Mouse (Mus musculus): ENCODE measurements at regions not wholly inside any gene's neighbourhood (a gene's known extent, or its start where the extent isn't known, plus 50 kb on each side); places are given as distances from the start of the nearest gene placed in this dataset.

- H3K4me1 ChIP-seq (ENCODE audit: control insufficient read depth in 2 of 2, insufficient read depth in 2 of 2, low read length in 2 of 2, poor library complexity in 1 of 2): no peaks in the 10 kb centered on the region
- no peaks in the 10 kb centered on the region for H3K9me3 ChIP-seq (ENCODE audit: control insufficient read depth, insufficient read depth, low read depth, low read length)
- H3K27ac ChIP-seq (ENCODE audit: insufficient read depth, low read depth, low read length, poor library complexity, severe bottlenecking): no peak overlapping the region
- no peaks in the 10 kb centered on the region for H3K36me3 ChIP-seq (ENCODE audit: control insufficient read depth, insufficient read depth, low read length, poor library complexity, severe bottlenecking)
- no peak for TF ChIP-seq MAFK (IDR thresholded peaks at IDR 0.05; ENCODE audit: insufficient read depth, low read depth, low read length)
- no peak for TF ChIP-seq ZNF384 (IDR thresholded peaks at IDR 0.05; ENCODE audit: low read depth, low read length)
- no peak for TF ChIP-seq CHD2 (IDR thresholded peaks at IDR 0.05; ENCODE audit: low read depth, low read length)
- no peak for TF ChIP-seq HCFC1 (IDR thresholded peaks at IDR 0.05; ENCODE audit: borderline replicate concordance, insufficient read depth, low read length)
- TF ChIP-seq ZC3H11A (IDR thresholded peaks at IDR 0.05; ENCODE audit: borderline replicate concordance, low read depth, low read length): no peak
- H3K9ac ChIP-seq (ENCODE audit: insufficient read depth, low read depth, low read length, poor library complexity, severe bottlenecking): no peak overlapping the region
- no peak for DNase-seq (ENCODE audit: low read depth, low spot score)
- in situ Hi-C loops (cut with MboI; ENCODE audit: low sequenced_read_pairs in 2 of 2, unreplicated experiment in 2 of 2): no loop called here
- H3K4me3 ChIP-seq (ENCODE audit: insufficient read depth in 1 of 2, low read depth in 1 of 2, low read length in 2 of 2, poor library complexity in 1 of 2, severe bottlenecking in 1 of 2): no peak overlapping the region
These were observed 1026.8 kb upstream of the Alcam start for GRCm38 (mm10) chr16:53480664-53481063.

DNA sequence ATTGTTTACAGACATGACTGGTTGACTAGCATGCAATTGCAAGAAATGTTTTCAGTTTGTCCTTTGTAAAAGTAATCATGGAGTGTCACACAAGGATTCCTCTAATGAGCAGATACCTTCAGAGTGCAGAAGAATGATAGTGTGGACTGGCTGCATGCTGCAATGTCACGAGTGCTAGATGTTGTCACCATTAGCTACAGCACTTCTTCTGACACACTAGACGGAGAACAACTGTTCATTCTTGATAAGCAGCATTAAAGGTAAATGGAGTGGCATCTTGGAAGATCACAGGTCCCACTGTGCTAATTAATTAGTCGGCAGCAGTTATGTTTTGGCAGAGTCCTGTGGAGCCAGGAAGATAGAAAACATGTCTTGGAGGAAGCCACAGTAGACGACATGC lies 985.6 kb upstream of the Alcam start:
- no peak overlapping the region for H3K4me3 ChIP-seq (ENCODE audit: insufficient read depth in 1 of 2, low read depth in 1 of 2, low read length in 2 of 2, poor library complexity in 1 of 2, severe bottlenecking in 1 of 2)
- no peak overlapping the region for H3K27ac ChIP-seq (ENCODE audit: insufficient read depth, low read depth, low read length, poor library complexity, severe bottlenecking)
- TF ChIP-seq MAFK (IDR thresholded peaks at IDR 0.05; ENCODE audit: insufficient read depth, low read depth, low read length) (no peak), CHD2 (IDR thresholded peaks at IDR 0.05; ENCODE audit: low read depth, low read length) (no peak), ZNF384 (IDR thresholded peaks at IDR 0.05; ENCODE audit: low read depth, low read length) (no peak), ZC3H11A (IDR thresholded peaks at IDR 0.05; ENCODE audit: borderline replicate concordance, low read depth, low read length) (no peak), HCFC1 (IDR thresholded peaks at IDR 0.05; ENCODE audit: borderline replicate concordance, insufficient read depth, low read length) (no peak)
- no peak for DNase-seq (ENCODE audit: low read depth, low spot score)
- no peaks in the 10 kb centered on the region for H3K4me1 ChIP-seq (ENCODE audit: control insufficient read depth in 2 of 2, insufficient read depth in 2 of 2, low read length in 2 of 2, poor library complexity in 1 of 2)
- in situ Hi-C loops (cut with MboI; ENCODE audit: low sequenced_read_pairs in 2 of 2, unreplicated experiment in 2 of 2): no loop called here
- no peaks in the 10 kb centered on the region for H3K36me3 ChIP-seq (ENCODE audit: control insufficient read depth, insufficient read depth, low read length, poor library complexity, severe bottlenecking)
- H3K9me3 ChIP-seq (ENCODE audit: control insufficient read depth, insufficient read depth, low read depth, low read length): no peaks in the 10 kb centered on the region
- no peak overlapping the region for H3K9ac ChIP-seq (ENCODE audit: insufficient read depth, low read depth, low read length, poor library complexity, severe bottlenecking)

- TF ChIP-seq ZC3H11A (IDR thresholded peaks at IDR 0.05; ENCODE audit: borderline replicate concordance, low read depth, low read length) (no peak), MAFK (IDR thresholded peaks at IDR 0.05; ENCODE audit: insufficient read depth, low read depth, low read length) (no peak), ZNF384 (IDR thresholded peaks at IDR 0.05; ENCODE audit: low read depth, low read length) (no peak), HCFC1 (IDR thresholded peaks at IDR 0.05; ENCODE audit: borderline replicate concordance, insufficient read depth, low read length) (no peak), CHD2 (IDR thresholded peaks at IDR 0.05; ENCODE audit: low read depth, low read length) (no peak)
- H3K4me1 ChIP-seq (ENCODE audit: control insufficient read depth in 2 of 2, insufficient read depth in 2 of 2, low read length in 2 of 2, poor library complexity in 1 of 2): no peaks in the 10 kb centered on the region
- no peak overlapping the region for H3K4me3 ChIP-seq (ENCODE audit: insufficient read depth in 1 of 2, low read depth in 1 of 2, low read length in 2 of 2, poor library complexity in 1 of 2, severe bottlenecking in 1 of 2)
- no peak for DNase-seq (ENCODE audit: low read depth, low spot score)
- in situ Hi-C loops (cut with MboI; ENCODE audit: low sequenced_read_pairs in 2 of 2, unreplicated experiment in 2 of 2): no loop called here
- no peaks in the 10 kb centered on the region for H3K36me3 ChIP-seq (ENCODE audit: control insufficient read depth, insufficient read depth, low read length, poor library complexity, severe bottlenecking)
- H3K9ac ChIP-seq (ENCODE audit: insufficient read depth, low read depth, low read length, poor library complexity, severe bottlenecking): no peak overlapping the region
- H3K27ac ChIP-seq (ENCODE audit: insufficient read depth, low read depth, low read length, poor library complexity, severe bottlenecking): no peak overlapping the region
- H3K9me3 ChIP-seq (ENCODE audit: control insufficient read depth, insufficient read depth, low read depth, low read length): no peaks in the 10 kb centered on the region
These were observed 964.5 kb upstream of the Alcam start for GRCm38 (mm10) chr16:53418416-53418815.

GRCm38 (mm10) chr16:53385176-53385575 lies 931.3 kb upstream of the Alcam start:
- no peak overlapping the region for H3K27ac ChIP-seq (ENCODE audit: insufficient read depth, low read depth, low read length, poor library complexity, severe bottlenecking)
- no peaks in the 10 kb centered on the region for H3K9me3 ChIP-seq (ENCODE audit: control insufficient read depth, insufficient read depth, low read depth, low read length)
- no peaks in the 10 kb centered on the region for H3K4me1 ChIP-seq (ENCODE audit: control insufficient read depth in 2 of 2, insufficient read depth in 2 of 2, low read length in 2 of 2, poor library complexity in 1 of 2)
- H3K36me3 ChIP-seq (ENCODE audit: control insufficient read depth, insufficient read depth, low read length, poor library complexity, severe bottlenecking): no peaks in the 10 kb centered on the region
- TF ChIP-seq HCFC1 (IDR thresholded peaks at IDR 0.05; ENCODE audit: borderline replicate concordance, insufficient read depth, low read length): no peak
- no peak for TF ChIP-seq ZC3H11A (IDR thresholded peaks at IDR 0.05; ENCODE audit: borderline replicate concordance, low read depth, low read length)
- TF ChIP-seq MAFK (IDR thresholded peaks at IDR 0.05; ENCODE audit: insufficient read depth, low read depth, low read length): no peak
- TF ChIP-seq ZNF384 (IDR thresholded peaks at IDR 0.05; ENCODE audit: low read depth, low read length): no peak
- TF ChIP-seq CHD2 (IDR thresholded peaks at IDR 0.05; ENCODE audit: low read depth, low read length): no peak
- H3K4me3 ChIP-seq (ENCODE audit: insufficient read depth in 1 of 2, low read depth in 1 of 2, low read length in 2 of 2, poor library complexity in 1 of 2, severe bottlenecking in 1 of 2): no peak overlapping the region
- no peak for DNase-seq (ENCODE audit: low read depth, low spot score)
- in situ Hi-C loops (cut with MboI; ENCODE audit: low sequenced_read_pairs in 2 of 2, unreplicated experiment in 2 of 2): no loop called here
- H3K9ac ChIP-seq (ENCODE audit: insufficient read depth, low read depth, low read length, poor library complexity, severe bottlenecking): no peak overlapping the region

DNA sequence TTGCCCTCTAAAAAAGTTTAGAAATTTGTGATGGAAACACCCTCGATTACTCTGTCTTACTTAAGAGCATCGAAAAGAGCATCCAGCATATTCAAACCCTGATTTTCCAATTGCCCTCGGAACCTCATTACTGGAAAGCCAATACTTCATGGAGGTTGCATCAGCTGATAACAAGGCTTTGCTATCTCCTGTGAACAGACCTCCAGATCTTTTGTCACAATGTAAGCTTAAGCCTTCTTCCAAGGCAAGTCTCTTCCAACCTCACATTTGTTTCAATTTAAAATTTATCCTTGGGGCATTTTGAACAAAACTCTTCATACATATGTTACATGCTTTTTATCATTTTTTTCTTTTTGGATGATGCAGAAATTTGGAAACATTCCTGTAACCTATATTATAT lies 888.3 kb upstream of the Alcam start:
- no peak for TF ChIP-seq CHD2 (IDR thresholded peaks at IDR 0.05; ENCODE audit: low read depth, low read length)
- TF ChIP-seq ZNF384 (IDR thresholded peaks at IDR 0.05; ENCODE audit: low read depth, low read length): no peak
- no peak for TF ChIP-seq ZC3H11A (IDR thresholded peaks at IDR 0.05; ENCODE audit: borderline replicate concordance, low read depth, low read length)
- no peak for TF ChIP-seq HCFC1 (IDR thresholded peaks at IDR 0.05; ENCODE audit: borderline replicate concordance, insufficient read depth, low read length)
- TF ChIP-seq MAFK (IDR thresholded peaks at IDR 0.05; ENCODE audit: insufficient read depth, low read depth, low read length): no peak
- no peak overlapping the region for H3K4me3 ChIP-seq (ENCODE audit: insufficient read depth in 1 of 2, low read depth in 1 of 2, low read length in 2 of 2, poor library complexity in 1 of 2, severe bottlenecking in 1 of 2)
- in situ Hi-C loops (cut with MboI; ENCODE audit: low sequenced_read_pairs in 2 of 2, unreplicated experiment in 2 of 2): no loop called here

More for the DNA sequence above, 888.3 kb upstream of the Alcam start:
- H3K36me3 ChIP-seq (ENCODE audit: control insufficient read depth, insufficient read depth, low read length, poor library complexity, severe bottlenecking): no peaks in the 10 kb centered on the region
- no peak overlapping the region for H3K9ac ChIP-seq (ENCODE audit: insufficient read depth, low read depth, low read length, poor library complexity, severe bottlenecking)
- DNase-seq (ENCODE audit: low read depth, low spot score): no peak
- H3K9me3 ChIP-seq (ENCODE audit: control insufficient read depth, insufficient read depth, low read depth, low read length): no peaks in the 10 kb centered on the region
- H3K27ac ChIP-seq (ENCODE audit: insufficient read depth, low read depth, low read length, poor library complexity, severe bottlenecking): no peak overlapping the region
- no peaks in the 10 kb centered on the region for H3K4me1 ChIP-seq (ENCODE audit: control insufficient read depth in 2 of 2, insufficient read depth in 2 of 2, low read length in 2 of 2, poor library complexity in 1 of 2)

Data from ES-E14 (cell line).